Mouse (Mus musculus) C2C12 (cell line): ENCODE data around the gene Actr5. TPM values are rescaled to one million over a fixed set of nuclear protein-coding genes. Genes with fewer than 3 reads are reported as not detected.

Source experiments
- H3K27me3 ChIP-seq: one replicate; pipeline ENCODE4 v1.6.1; 2011; ENCODE audit not compliant: control insufficient read depth, insufficient read depth, insufficient read length
- H3K36me3 ChIP-seq: one replicate; pipeline ENCODE4 v1.6.1; 2011; ENCODE audit not compliant: control insufficient read depth, insufficient read depth
- H3K4me3 ChIP-seq: one replicate; pipeline ENCODE4 v1.5.1; 2011; ENCODE audit warnings: mild to moderate bottlenecking, control low read depth; ENCODE audit not compliant: poor library complexity, insufficient read depth, severe bottlenecking
- H3K79me2 ChIP-seq: one replicate; pipeline ENCODE4 v1.6.1; 2011; ENCODE audit not compliant: control insufficient read depth, insufficient read depth
- H3K79me3 ChIP-seq: one replicate; pipeline ENCODE4 v1.6.1; 2011; ENCODE audit warnings: low read depth, control low read depth
- H3ac ChIP-seq: one replicate; pipeline ENCODE3; 2011; ENCODE audit warnings: low read depth; ENCODE audit not compliant: control insufficient read depth, insufficient read length
- CEBPB ChIP-seq: IDR thresholded peaks from one replicate; pipeline ENCODE4 v1.6.1; 2011; ENCODE audit warnings: low read depth, mild to moderate bottlenecking, control low read depth, moderate library complexity
- CTCF ChIP-seq: IDR thresholded peaks from one replicate; pipeline ENCODE4 v1.5.1; 2011; ENCODE audit not compliant: control insufficient read depth, insufficient read depth, insufficient read length
- FOSL1 ChIP-seq: IDR thresholded peaks from one replicate; pipeline ENCODE4 v1.8.0; 2011; ENCODE audit warnings: mild to moderate bottlenecking, low read length; ENCODE audit not compliant: poor library complexity, insufficient read depth, severe bottlenecking
- MAX ChIP-seq: IDR thresholded peaks from one replicate; pipeline ENCODE4 v1.6.1; 2011; ENCODE audit warnings: mild to moderate bottlenecking, control low read depth
- MYOD1 ChIP-seq: IDR thresholded peaks from one replicate; pipeline ENCODE4 v1.6.1; 2011; ENCODE audit warnings: low read depth; ENCODE audit not compliant: control insufficient read depth, insufficient read length
- MYOG ChIP-seq: IDR thresholded peaks from one replicate; pipeline ENCODE4 v1.6.1; 2011; ENCODE audit not compliant: control insufficient read depth, insufficient read length; ENCODE audit errors: extremely low read depth
- USF1 ChIP-seq: IDR thresholded peaks from one replicate; pipeline ENCODE4 v1.6.1; 2011; ENCODE audit warnings: low read depth, mild to moderate bottlenecking, control low read depth, moderate library complexity
- polyA plus RNA-seq: library from polyadenylated mRNA; unstranded; fragments of >200 nt; fragmentation: generic; extraction: Trizol; gene quantifications from one replicate; pipeline ENCODE4 v1.2.1, GENCODE M21; 2012; ENCODE audit warnings: missing spikeins

The Actr5 gene
- polyA plus RNA-seq, 1 experiment = 8.7 TPM

DNA sequence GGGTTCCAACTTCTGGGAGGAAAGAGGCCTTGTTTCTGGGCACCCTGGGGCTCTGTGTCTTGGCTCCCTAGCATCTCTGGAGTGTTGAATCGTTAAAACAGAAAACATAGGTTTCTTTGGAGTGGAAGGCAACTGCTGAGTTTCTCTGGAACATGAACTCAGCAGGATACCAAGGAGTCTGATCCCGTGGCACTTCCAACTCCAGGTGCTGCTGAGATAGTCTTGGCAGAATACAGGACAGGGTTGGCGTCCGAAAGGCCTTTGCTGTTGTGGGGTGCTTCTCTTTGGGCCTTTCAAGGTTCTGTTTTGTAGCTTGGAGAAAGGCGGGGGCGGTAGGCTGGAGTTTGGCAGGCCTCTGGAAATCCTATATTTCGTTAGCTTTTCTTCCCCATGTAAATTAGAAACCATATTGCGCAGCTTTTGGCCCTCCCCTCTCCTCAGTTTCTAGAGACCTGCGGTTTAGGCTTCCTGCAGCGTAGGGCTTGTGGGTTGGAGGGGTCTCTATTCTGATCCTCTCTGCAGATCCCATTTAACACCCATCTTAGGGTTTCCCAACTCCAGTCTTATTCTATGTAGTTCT lies 11.9 kb upstream of the Actr5 start:
- no peak overlapping the region for H3K4me3 ChIP-seq
- H3K79me3 ChIP-seq = no peaks in the 10 kb centered on the region
- no peaks in the 10 kb centered on the region for H3K36me3 ChIP-seq
- peaks cover 92% of the 10 kb centered on the region for H3K27me3 ChIP-seq
- H3ac ChIP-seq = no peak overlapping the region
- no peak for TF ChIP-seq MYOD1
- TF ChIP-seq CEBPB = no peak
- TF ChIP-seq FOSL1 = no peak
- TF ChIP-seq MYOG = no peak
- TF ChIP-seq MAX = no peak
- no peak for TF ChIP-seq CTCF
- no peak for TF ChIP-seq USF1
- no peaks in the 10 kb centered on the region for H3K79me2 ChIP-seq

GRCm38 (mm10) chr2:158613541-158614417 lies 10.9 kb upstream of the Actr5 start:
- Histone ChIP-seq H3K4me3 (no peak overlapping the region), H3K79me3 (no peaks in the 10 kb centered on the region), H3K27me3 (peaks cover 90% of the 10 kb centered on the region)

GRCm38 (mm10) chr2:158614418-158614955 lies 10.2 kb upstream of the Actr5 start:
- no peaks in the 10 kb centered on the region for H3K36me3 ChIP-seq
- no peak for TF ChIP-seq MYOG
- TF ChIP-seq USF1 = no peak
- TF ChIP-seq MYOD1 = no peak
- no peak for TF ChIP-seq CEBPB
- no peak for TF ChIP-seq FOSL1
- no peak for TF ChIP-seq MAX
- TF ChIP-seq CTCF = no peak
- H3K79me2 ChIP-seq = no peaks in the 10 kb centered on the region
- no peaks in the 10 kb centered on the region for H3K79me3 ChIP-seq
- no peak overlapping the region for H3ac ChIP-seq
- no peak overlapping the region for H3K4me3 ChIP-seq
- H3K27me3 ChIP-seq = peaks cover 87% of the 10 kb centered on the region

More at GRCm38 (mm10) chr2:158613541-158614417, 10.9 kb upstream of the Actr5 start:
- no peak overlapping the region for H3ac ChIP-seq
- no peaks in the 10 kb centered on the region for H3K36me3 ChIP-seq
- TF ChIP-seq FOSL1 (no peak), MYOG (no peak), USF1 (no peak), MYOD1 (no peak), CTCF (no peak), CEBPB (no peak), MAX (no peak)
- no peaks in the 10 kb centered on the region for H3K79me2 ChIP-seq

DNA sequence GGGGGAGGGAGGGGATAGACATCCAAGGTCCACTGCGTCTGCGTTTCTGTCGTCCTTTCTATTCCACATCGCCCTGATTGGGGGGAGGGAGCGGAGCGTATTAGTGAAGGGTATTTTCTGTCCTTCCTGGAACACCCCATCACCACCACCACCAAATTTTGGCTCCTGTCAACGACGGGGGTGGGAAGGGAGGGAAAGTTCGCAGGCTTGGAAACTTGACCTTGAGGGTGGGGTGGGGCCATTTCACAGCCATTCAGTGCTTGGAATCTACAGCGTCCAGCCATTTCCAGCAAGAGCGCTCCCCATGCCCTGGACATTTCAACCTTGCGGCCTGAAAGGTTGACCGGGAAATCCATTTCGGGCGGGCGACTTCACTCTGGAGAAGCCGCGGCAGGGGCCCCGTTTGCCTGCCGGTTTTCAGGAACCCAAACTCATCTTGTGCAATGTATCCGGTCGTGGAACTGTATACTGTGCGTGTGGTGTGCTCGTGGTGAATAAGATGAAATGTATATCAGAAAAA lies 9.5 kb upstream of the Actr5 start:
- H3K79me2 ChIP-seq = no peaks in the 10 kb centered on the region
- TF ChIP-seq CEBPB (no peak), MYOD1 (no peak), MYOG (no peak), MAX (no peak), FOSL1 (no peak), CTCF (no peak), USF1 (no peak)
- H3K79me3 ChIP-seq = no peaks in the 10 kb centered on the region
- peaks cover 83% of the 10 kb centered on the region for H3K27me3 ChIP-seq
- H3ac ChIP-seq = no peak overlapping the region
- H3K36me3 ChIP-seq = no peaks in the 10 kb centered on the region
- no peak overlapping the region for H3K4me3 ChIP-seq

DNA sequence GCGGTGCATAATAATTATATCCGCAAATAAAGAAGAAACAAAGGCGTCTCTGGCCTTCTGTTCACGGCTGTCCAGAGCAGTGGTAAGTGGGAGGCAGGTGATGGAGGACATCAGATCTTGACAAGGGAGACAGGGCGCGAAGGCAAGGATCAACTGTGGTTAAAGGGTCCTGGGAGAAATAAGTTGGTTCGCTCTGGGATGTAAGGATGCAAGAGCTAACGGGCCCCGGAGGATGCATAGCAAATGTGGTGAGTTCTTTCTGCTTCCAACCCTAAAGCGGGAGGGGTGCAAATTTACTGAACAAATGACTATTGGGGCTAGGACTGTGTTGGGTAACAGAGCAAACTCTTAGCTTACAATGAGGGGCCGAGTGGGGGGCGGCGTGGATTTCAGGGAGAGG lies 9.0 kb upstream of the Actr5 start:
- Histone ChIP-seq H3K79me2 (no peaks in the 10 kb centered on the region), H3ac (no peak overlapping the region), H3K27me3 (peaks cover 79% of the 10 kb centered on the region), H3K4me3 (no peak overlapping the region), H3K36me3 (no peaks in the 10 kb centered on the region), H3K79me3 (no peaks in the 10 kb centered on the region)
- TF ChIP-seq MYOG (no peak), CEBPB (no peak), CTCF (no peak), MYOD1 (no peak), MAX (no peak), FOSL1 (no peak), USF1 (no peak)

- Histone ChIP-seq H3ac (no peak overlapping the region), H3K79me3 (no peaks in the 10 kb centered on the region), H3K4me3 (no peak overlapping the region), H3K36me3 (no peaks in the 10 kb centered on the region), H3K79me2 (no peaks in the 10 kb centered on the region), H3K27me3 (peaks cover 79% of the 10 kb centered on the region)
- no peak for TF ChIP-seq MYOD1
- no peak for TF ChIP-seq CEBPB
- no peak for TF ChIP-seq MAX
- TF ChIP-seq FOSL1 = no peak
- no peak for TF ChIP-seq MYOG
- no peak for TF ChIP-seq USF1
- TF ChIP-seq CTCF = no peak
Observed at GRCm38 (mm10) chr2:158616296-158616695, 8.4 kb upstream of the Actr5 start.
